Mouse (Mus musculus): ENCODE data around the gene Rhoa.

Rhoa gene

DNA sequence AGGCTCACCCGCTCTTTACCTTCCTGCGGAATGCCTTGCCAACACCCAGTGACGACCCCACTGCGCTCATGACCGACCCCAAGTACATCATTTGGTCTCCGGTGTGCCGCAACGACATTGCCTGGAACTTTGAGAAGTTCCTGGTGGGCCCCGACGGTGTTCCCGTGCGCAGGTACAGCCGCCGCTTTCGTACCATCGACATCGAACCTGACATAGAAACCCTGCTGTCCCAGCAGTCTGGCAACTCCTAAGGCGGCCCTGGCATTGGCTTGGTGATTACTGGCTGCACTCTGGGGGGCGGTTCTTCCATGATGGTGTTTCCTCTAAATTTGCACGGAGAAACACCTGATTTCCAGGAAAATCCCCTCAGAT, 33.9 kb downstream of the Rhoa start:
- DNase-seq (ENCODE audit: low spot score in 2 of 2), result no peak

DNA sequence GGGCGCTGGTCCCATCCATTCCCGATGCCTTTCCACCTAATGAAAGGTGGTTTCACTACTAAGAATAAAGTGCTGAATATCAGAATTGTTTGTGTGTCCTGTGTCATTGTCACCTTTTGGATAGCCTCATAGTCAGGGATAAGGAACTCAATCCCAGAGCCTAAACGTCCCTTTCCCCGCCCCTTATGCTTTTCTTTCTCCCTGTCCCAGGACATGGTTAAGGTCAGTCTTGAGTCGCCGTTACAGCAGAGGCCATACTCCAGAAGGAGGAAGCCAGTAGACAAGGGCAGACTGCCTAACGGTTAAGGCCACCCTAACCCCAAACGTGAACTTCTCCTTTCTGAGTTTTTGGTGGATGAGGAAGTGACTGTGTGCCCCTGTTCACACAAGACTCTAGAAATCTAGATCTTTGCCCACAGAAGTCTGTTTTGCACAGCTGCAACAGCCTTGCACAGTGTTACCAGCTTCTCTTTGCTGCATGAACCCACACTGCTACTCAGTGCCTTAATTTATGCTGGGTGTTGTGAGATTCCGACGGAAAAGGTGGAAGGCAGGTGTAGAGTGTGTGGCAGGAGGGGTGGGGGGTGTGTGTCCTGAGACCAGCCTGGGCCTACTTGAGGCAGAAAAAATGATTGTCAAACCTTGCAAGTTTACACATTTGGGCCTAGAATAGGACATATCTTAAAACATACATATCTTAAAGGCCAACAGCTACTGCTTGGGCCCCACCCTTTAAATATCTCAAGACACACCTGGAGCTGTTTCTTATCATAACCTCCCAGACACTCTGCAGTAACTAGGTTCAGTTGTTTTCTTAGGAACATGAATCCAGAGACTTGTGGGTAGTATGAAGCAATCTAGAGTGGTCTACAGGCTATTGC, 34.6 kb downstream of the Rhoa start:
- no peak for DNase-seq (ENCODE audit: low spot score in 2 of 2)

- no peak for DNase-seq (ENCODE audit: low spot score in 2 of 2)
Measured at GRCm38 (mm10) chr9:108341139-108341475, 35.2 kb downstream of the Rhoa start.

GRCm38 (mm10) chr9:108341801-108342200, 35.9 kb downstream of the Rhoa start:
- no peak for DNase-seq (ENCODE audit: low spot score in 2 of 2)

- peak in 1 of 2 experiments; percentile 19 for DNase-seq (ENCODE audit: low spot score in 2 of 2)
Measured at GRCm38 (mm10) chr9:108342301-108342831, 36.4 kb downstream of the Rhoa start.

- no peak for DNase-seq (ENCODE audit: low spot score in 2 of 2)
Measured at GRCm38 (mm10) chr9:108343331-108343730, 37.4 kb downstream of the Rhoa start.

DNA sequence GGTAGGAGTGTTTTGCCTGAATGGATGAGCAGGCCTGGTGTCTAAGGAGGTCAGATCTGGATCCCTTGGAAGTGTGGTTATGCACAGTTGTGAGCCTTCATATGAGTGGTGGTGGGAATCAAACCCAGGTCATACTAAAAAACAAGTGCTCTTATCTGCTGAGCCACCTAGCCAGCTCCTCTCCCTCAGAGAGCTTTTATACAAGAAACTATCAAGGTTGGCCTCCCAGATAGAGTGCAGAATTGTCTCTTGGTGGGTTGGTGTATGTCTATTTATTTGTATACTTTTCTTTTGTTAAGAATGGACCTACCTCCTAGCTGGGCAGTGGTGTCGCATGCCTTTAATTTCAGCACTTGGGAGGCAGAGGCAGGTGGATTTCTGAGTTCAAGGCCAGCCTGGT, 37.9 kb downstream of the Rhoa start:
- DNase-seq (ENCODE audit: low spot score in 2 of 2), result no peak

DNA sequence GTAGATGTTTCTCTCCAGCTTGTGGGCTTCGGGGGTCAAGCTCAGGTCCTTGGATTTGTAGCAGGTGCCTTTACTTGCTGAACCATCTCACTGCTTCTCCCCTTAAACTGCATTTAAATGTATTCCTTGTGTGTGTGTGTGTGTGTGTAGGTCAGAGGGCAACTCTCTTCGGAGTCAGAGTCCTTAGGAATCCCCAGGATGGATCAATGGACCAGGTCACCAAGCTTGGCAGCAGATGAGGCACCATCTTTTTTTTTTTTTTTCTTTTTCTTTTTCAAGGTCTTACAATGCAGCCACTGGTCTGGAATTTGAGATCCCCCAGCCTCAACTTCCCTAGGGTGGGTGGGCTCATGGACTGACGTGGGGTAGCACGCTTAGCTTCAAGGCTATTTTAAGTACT, 38.5 kb downstream of the Rhoa start:
- DNase-seq (ENCODE audit: low spot score in 2 of 2), result no peak

GRCm38 (mm10) chr9:108347024-108347423, 41.1 kb downstream of the Rhoa start:
- DNase-seq (ENCODE audit: low spot score in 2 of 2), result no peak

- peak; percentile 76 to 88 for DNase-seq (ENCODE audit: low spot score in 2 of 2)
Measured at GRCm38 (mm10) chr9:108347540-108348289, 41.8 kb downstream of the Rhoa start, which contains the start of gene Usp4. Gene Usp4, plus strand, starts transcription at chr9:108347853.

DNA sequence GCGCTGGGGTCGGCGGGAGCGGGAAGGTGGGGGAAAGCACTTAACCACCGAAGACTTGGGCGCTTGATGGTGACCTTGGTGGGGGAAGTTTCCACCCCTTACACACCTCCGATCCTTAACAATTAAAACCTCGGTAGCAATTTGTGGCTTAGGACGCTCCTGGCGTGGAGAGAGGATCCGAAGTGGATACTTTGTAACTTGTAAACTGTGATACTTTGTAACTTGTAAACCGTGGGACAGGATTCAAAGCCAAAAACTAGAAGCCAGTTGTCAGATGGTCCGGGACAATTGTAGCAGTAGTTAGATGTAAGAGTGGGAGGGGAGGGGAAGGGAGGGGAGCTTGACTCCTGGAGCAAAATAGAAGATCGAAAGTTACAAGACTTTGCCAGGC, 42.4 kb downstream of the Rhoa start:
- no peak for DNase-seq (ENCODE audit: low spot score in 2 of 2)

GRCm38 (mm10) chr9:108349727-108350126, 43.8 kb downstream of the Rhoa start:
- DNase-seq (ENCODE audit: low spot score in 2 of 2), result no peak

DNA sequence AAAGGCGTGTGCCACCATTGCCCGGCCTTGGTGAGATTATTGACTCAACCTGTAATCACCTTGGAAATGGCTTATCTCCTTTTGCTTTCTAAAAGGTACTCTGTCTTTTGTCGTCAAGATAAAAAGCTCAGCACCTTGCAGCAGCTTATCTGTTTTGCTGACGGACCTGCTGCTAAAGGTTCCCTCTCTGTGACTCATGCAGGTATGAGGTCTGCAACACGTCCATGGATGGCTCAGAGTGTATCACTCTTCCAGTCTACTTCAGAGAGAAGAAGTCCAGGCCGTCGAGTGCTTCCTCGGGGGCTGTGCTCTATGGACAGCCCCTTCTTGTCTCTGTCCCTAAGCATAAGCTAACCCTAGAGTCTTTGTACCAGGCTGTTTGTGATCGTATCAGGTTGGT, 72.3 kb downstream of the Rhoa start:
- no peak for DNase-seq (ENCODE audit: low spot score in 2 of 2)

GRCm38 (mm10) chr9:108378736-108379135, 72.8 kb downstream of the Rhoa start:
- no peak for DNase-seq (ENCODE audit: low spot score in 2 of 2)

DNA sequence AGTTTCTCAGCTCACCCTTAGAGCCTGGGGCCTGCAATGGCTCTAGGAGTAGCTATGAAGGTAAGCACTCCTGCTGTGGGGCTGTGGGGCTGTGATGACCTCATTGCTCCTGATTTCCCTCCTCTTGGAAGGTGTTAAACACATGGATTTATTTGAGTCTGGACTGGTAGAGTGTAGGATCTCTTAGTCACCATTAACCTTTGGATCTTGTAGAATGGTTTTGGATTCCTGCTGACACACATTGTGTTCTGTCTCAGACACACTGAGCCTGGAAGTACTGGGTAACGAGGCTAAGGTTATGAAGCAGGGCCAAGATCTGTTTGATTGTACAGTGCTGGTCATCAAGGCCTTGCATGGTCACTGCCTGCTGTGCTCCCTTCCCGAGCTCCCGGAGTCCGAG, 73.4 kb downstream of the Rhoa start:
- DNase-seq (ENCODE audit: low spot score in 2 of 2), result no peak

GRCm38 (mm10) chr9:108381382-108381781, 75.5 kb downstream of the Rhoa start:
- DNase-seq (ENCODE audit: low spot score in 2 of 2), result no peak

- no peak for DNase-seq (ENCODE audit: low spot score in 2 of 2)
Measured at GRCm38 (mm10) chr9:108385006-108385405, 79.1 kb downstream of the Rhoa start.

GRCm38 (mm10) chr9:108386816-108387215, 80.9 kb downstream of the Rhoa start:
- DNase-seq (ENCODE audit: low spot score in 2 of 2), result no peak

Measured in frontal cortex, postnatal 36 days (tissue).